Mouse (Mus musculus): ENCODE data around the gene Mta2. TPM values are rescaled to one million over a fixed set of nuclear protein-coding genes. Genes with fewer than 3 reads are reported as not detected.

The Mta2 gene
- total RNA-seq, 2 experiments from 2014 or later = 46.0 to 46.9 TPM

Other genes with a start within 250 kb of the Mta2 start
- gene Slc3a2, start 218.5 kb upstream of the Mta2 start, total RNA-seq (2021) = 100 to 1,000 TPM; 148 to 161 TPM
- gene Wdr74, start 206.0 kb upstream of the Mta2 start, total RNA-seq (2021) = 10 to 100 TPM; 46.0 to 58.5 TPM
- gene 1700092M07Rik, start 201.2 kb upstream of the Mta2 start, total RNA-seq (2021) = 1 to 10 TPM; 1.1 to 1.5 TPM
- gene Stx5a, start 200.5 kb upstream of the Mta2 start, total RNA-seq (2021) = 10 to 100 TPM; 61.5 to 70.1 TPM
- 10 to 100 TPM; 87.4 to 92.0 TPM for gene Nxf1, start 184.8 kb upstream of the Mta2 start, total RNA-seq (2021)
- 10 to 100 TPM; 73.0 to 75.0 TPM for gene Tmem223, start 170.9 kb upstream of the Mta2 start, total RNA-seq (2021)
- gene Tmem179b, start 167.4 kb upstream of the Mta2 start, total RNA-seq (2021) = 10 to 100 TPM; 10.6 to 10.9 TPM
- 10 to 100 TPM; 12.0 to 12.4 TPM for gene Taf6l, start 155.5 kb upstream of the Mta2 start, total RNA-seq (2021)
- gene Polr2g, start 143.3 kb upstream of the Mta2 start, total RNA-seq (2021) = 100 to 1,000 TPM; 107 to 113 TPM
- 1 to 10 TPM; 5.9 to 7.1 TPM for gene Zbtb3, start 139.3 kb upstream of the Mta2 start, total RNA-seq (2021)
- 10 to 100 TPM; 35.1 to 35.5 TPM for gene Ttc9c, start 122.5 kb upstream of the Mta2 start, total RNA-seq (2021)
- gene Hnrnpul2, start 121.9 kb upstream of the Mta2 start, total RNA-seq (2021) = 100 to 1,000 TPM; 110 to 112 TPM
- not detected for gene AC129217.1, start 112.1 kb upstream of the Mta2 start, total RNA-seq (2021)
- 100 to 1,000 TPM; 111 to 112 TPM for gene Bscl2, start 104.4 kb upstream of the Mta2 start, total RNA-seq (2021)
- 100 to 1,000 TPM; 201 to 223 TPM for gene Gng3, start 102.7 kb upstream of the Mta2 start, total RNA-seq (2021)
- gene Lrrn4cl, start 91.1 kb upstream of the Mta2 start, total RNA-seq (2021) = under 1 TPM; 0.92 to 0.96 TPM
- 10 to 100 TPM; 91.0 to 94.1 TPM for gene Ubxn1, start 70.4 kb upstream of the Mta2 start, total RNA-seq (2021)
- 10 to 100 TPM; 32.3 to 35.6 TPM for gene Uqcc3, start 61.0 kb upstream of the Mta2 start, total RNA-seq (2021)
- 1 to 10 TPM; 5.4 to 7.2 TPM for gene Lbhd1, start 58.1 kb upstream of the Mta2 start, total RNA-seq (2021)
- not detected for gene Gm49403, start 57.9 kb upstream of the Mta2 start, total RNA-seq (2021)
- gene 1810009A15Rik, start 53.0 kb upstream of the Mta2 start, total RNA-seq (2021) = 10 to 100 TPM; 21.4 to 23.9 TPM
- gene Gm49416, start 52.9 kb upstream of the Mta2 start, total RNA-seq (2021) = 1 to 10 TPM; 2.4 to 3.3 TPM
- gene Ints5, start 48.9 kb upstream of the Mta2 start, total RNA-seq (2021) = 10 to 100 TPM; 22.6 to 24.3 TPM
- 100 to 1,000 TPM in 1 of 2 experiments, 10 to 100 TPM in 1; 98.5 to 102 TPM for gene Ganab, start 43.8 kb upstream of the Mta2 start, total RNA-seq (2021)
- gene B3gat3, start 21.5 kb upstream of the Mta2 start, total RNA-seq (2021) = 100 to 1,000 TPM; 151 to 163 TPM
- 1 to 10 TPM; 5.7 TPM for gene Rom1, start 12.5 kb upstream of the Mta2 start, total RNA-seq (2021)
- 1 to 10 TPM; 8.2 to 8.4 TPM for gene Eml3, start 12.3 kb upstream of the Mta2 start, total RNA-seq (2021)
- gene Tut1, start 12.0 kb downstream of the Mta2 start, total RNA-seq (2021) = 10 to 100 TPM; 18.7 to 20.1 TPM
- 100 to 1,000 TPM; 203 to 212 TPM for gene Eef1g, start 25.2 kb downstream of the Mta2 start, total RNA-seq (2021)
- gene Ahnak, start 47.4 kb downstream of the Mta2 start, total RNA-seq (2021) = 10 to 100 TPM; 20.2 to 21.0 TPM
- gene Scgb1a1, start 146.1 kb downstream of the Mta2 start, total RNA-seq (2021) = not detected
- gene Asrgl1, start 193.8 kb downstream of the Mta2 start, total RNA-seq (2021) = 100 to 1,000 TPM; 124 to 126 TPM

Measured in left cerebral cortex, postnatal 25 days (tissue).